Mouse (Mus musculus): ENCODE measurements at regions not wholly inside any gene's neighbourhood (a gene's known extent, or its start where the extent isn't known, plus 50 kb on each side); places are given as distances from the start of the nearest gene placed in this dataset.
"Not testable (repeated sequence)": the region's sequence is repeated elsewhere in the genome, so short reads cannot be mapped to it uniquely, and the experiment has no call there.

DNA sequence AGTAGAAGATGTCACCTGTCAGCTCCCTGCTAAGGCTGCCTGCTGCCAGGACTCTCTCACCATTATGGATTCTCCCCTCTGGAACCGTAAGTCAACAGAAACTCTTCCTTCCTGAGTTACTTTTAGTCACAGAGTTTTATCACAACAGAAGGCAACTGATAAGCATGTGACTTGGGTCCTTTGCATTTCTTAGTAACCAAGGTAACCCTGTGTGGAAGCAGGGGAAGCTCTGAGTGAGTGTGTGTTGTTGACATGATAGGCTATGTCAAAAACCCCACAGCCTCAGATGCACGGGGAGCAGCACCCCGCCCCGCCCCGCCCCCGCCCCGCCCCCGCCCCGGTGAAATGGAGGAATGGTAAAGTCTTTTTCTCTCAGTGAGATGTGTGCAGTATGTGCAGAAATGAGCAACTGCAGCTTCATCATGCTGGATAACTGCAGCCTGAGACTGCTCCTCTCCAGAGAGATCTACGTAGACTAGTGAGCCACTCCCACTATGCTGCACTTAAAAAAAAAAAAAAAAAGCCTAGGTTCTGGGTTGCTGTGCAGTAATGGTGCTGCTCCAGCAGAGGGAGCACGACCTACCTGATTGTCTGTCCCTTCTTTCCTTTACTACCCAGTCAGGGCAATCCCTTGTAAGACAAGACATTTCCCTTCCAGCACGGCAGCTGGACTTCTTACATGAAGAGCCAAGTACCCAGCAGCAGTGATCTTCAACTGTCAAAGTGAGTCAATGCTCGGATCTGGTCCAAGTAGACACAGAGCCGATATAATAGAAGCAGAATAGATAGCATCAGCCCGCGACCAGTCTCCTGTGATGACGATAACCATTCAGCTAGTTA, 92.6 kb upstream of the Zfp706 start:
- ATAC-seq (ENCODE audit: extremely low read depth, insufficient number of reproducible peaks, low FRiP score, poor library complexity, severe bottlenecking) (peak; percentile 72; the same call in 1 of the 2 replicates), DNase-seq (ENCODE audit: low spot score) (peak; percentile 39)
- Histone ChIP-seq H3K27me3 (ENCODE audit: insufficient read depth, low read length) (peaks cover 24% of the 10 kb centered on the region), H3K36me3 (replicated peaks) (no peaks in the 10 kb centered on the region), H3K4me3 (ENCODE audit: low read depth, low read length) (peak overlapping the region; percentile 46; the same call in 1 of the 2 replicates), H3K9me3 (replicated peaks) (no peaks in the 10 kb centered on the region), H3K4me1 (ENCODE audit: insufficient read depth, low read depth, low read length) (peaks cover 19% of the 10 kb centered on the region)
- peak; percentile 93 for TF ChIP-seq CTCF (IDR thresholded peaks at IDR 0.05; ENCODE audit: low read depth, low read length)
- TF ChIP-seq GATA1 (IDR thresholded peaks at IDR 0.05; ENCODE audit: borderline replicate concordance, low read length), result no peak

DNA sequence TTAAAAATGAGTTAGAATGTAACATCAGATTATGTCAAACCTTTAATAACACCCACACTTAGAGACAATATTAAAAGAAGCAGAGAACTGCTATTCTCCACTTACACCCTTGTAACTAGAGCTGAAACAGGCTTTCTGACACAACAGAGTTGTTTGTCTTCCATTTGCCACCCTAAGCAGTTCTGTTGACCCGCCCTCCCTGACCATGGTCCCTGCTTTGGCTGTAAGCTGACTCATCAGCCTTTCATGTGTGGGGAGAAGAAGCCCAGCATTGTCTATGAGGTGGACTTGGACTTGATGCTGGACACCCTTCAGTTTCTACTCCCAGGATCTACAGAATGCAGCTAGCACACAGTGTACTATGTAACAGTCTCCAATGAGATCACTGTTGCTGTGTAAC, 91.6 kb upstream of the Zfp706 start:
- ATAC-seq (ENCODE audit: extremely low read depth, insufficient number of reproducible peaks, low FRiP score, poor library complexity, severe bottlenecking) (no peak), DNase-seq (ENCODE audit: low spot score) (no peak)
- H3K4me3 ChIP-seq (ENCODE audit: low read depth, low read length), result no peak overlapping the region
- H3K9me3 ChIP-seq (replicated peaks), result no peaks in the 10 kb centered on the region
- H3K27me3 ChIP-seq (ENCODE audit: insufficient read depth, low read length), result peaks cover 24% of the 10 kb centered on the region
- peaks cover 19% of the 10 kb centered on the region for H3K4me1 ChIP-seq (ENCODE audit: insufficient read depth, low read depth, low read length)
- no peaks in the 10 kb centered on the region for H3K36me3 ChIP-seq (replicated peaks)
- TF ChIP-seq CTCF (IDR thresholded peaks at IDR 0.05; ENCODE audit: low read depth, low read length), result no peak
- TF ChIP-seq GATA2 (IDR thresholded peaks at IDR 0.05; ENCODE audit: borderline replicate concordance, low read depth, low read length), result no peak
- no peak for TF ChIP-seq TAL1 (conservative IDR thresholded peaks at IDR 0.05; ENCODE audit: low read depth, low read length)
- TF ChIP-seq POLR2AphosphoS5 (IDR thresholded peaks at IDR 0.05; ENCODE audit: insufficient replicate concordance, low read depth, low read length), result no peak
- no peak for TF ChIP-seq GATA1 (IDR thresholded peaks at IDR 0.05; ENCODE audit: borderline replicate concordance, low read length)

DNA sequence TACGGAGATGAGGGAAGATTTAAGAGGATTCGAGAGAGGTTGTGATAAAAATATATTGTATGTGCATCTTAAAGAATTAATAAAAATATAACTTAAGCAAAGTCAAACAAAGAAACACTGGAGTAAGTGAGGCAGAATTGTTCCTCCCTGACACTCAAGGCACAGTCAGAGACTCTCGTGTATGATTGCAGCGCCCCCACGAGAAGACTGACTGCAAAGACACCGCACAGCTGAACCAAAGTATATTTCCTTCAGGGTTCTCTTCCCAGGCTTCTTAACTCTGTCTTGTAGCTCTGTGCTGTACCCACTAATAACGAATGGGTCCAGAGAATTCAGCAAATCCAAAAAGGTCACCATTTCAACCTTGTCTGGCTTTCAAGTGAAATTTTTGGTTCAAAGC, 89.9 kb upstream of the Zfp706 start:
- Histone ChIP-seq H3K4me1 (ENCODE audit: insufficient read depth, low read depth, low read length) (peaks cover 19% of the 10 kb centered on the region), H3K27me3 (ENCODE audit: insufficient read depth, low read length) (peaks cover 21% of the 10 kb centered on the region), H3K9me3 (replicated peaks) (no peaks in the 10 kb centered on the region), H3K36me3 (replicated peaks) (no peaks in the 10 kb centered on the region), H3K4me3 (ENCODE audit: low read depth, low read length) (no peak overlapping the region)
- ATAC-seq (ENCODE audit: extremely low read depth, insufficient number of reproducible peaks, low FRiP score, poor library complexity, severe bottlenecking), result no peak
- TF ChIP-seq POLR2AphosphoS5 (IDR thresholded peaks at IDR 0.05; ENCODE audit: insufficient replicate concordance, low read depth, low read length) (no peak), CTCF (IDR thresholded peaks at IDR 0.05; ENCODE audit: low read depth, low read length) (no peak), GATA2 (IDR thresholded peaks at IDR 0.05; ENCODE audit: borderline replicate concordance, low read depth, low read length) (no peak), TAL1 (conservative IDR thresholded peaks at IDR 0.05; ENCODE audit: low read depth, low read length) (no peak), GATA1 (IDR thresholded peaks at IDR 0.05; ENCODE audit: borderline replicate concordance, low read length) (no peak)
- no peak for DNase-seq (ENCODE audit: low spot score)

DNA sequence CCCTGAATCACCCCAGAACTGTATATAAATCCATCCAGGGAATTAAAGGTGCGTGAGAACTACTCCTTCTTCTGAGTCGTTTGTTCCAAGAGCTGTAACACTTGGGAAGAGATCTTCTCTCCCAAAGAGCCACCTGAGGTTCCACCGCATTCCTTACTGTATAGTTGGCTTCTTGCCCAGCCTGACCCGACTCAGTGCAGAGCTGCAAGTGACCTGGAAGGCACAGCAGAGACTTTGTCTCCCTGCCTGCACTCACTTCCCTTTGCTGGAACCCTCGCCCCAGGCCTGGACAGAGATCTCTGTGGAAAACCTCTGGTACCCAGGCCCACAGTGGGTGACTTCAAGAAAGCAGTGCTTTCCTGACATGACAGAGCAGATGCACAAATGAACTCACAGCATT, 83.6 kb upstream of the Zfp706 start:
- DNase-seq (ENCODE audit: low spot score); H3K4me3 ChIP-seq (ENCODE audit: low read depth, low read length); ATAC-seq (ENCODE audit: extremely low read depth, insufficient number of reproducible peaks, low FRiP score, poor library complexity, severe bottlenecking); H3K27me3 ChIP-seq (ENCODE audit: insufficient read depth, low read length); H3K4me1 ChIP-seq (ENCODE audit: insufficient read depth, low read depth, low read length); H3K36me3 ChIP-seq (replicated peaks); H3K9me3 ChIP-seq (replicated peaks): not testable (repeated sequence)

DNA sequence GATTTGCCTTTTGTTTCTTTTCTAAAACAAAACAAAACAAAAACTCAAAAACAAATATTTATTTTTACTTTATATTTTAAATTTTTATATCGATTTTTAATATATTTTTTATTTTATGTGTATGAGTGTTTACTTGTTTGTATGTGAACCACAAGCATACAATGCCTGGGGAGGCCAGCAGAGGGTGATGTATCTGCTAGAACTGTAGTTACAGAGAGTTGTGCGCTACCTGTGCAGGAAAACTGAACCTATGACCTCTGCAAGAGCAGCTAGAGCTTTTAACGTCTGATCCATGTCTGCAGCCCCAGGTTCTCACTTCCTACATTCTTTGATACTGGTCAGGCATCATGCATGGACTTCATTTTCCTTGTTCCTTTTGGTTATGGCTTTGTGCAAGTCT, 76.2 kb upstream of the Zfp706 start:
- ATAC-seq (ENCODE audit: extremely low read depth, insufficient number of reproducible peaks, low FRiP score, poor library complexity, severe bottlenecking) (no peak), DNase-seq (ENCODE audit: low spot score) (no peak)
- no peak for TF ChIP-seq POLR2AphosphoS5 (IDR thresholded peaks at IDR 0.05; ENCODE audit: insufficient replicate concordance, low read depth, low read length)
- no peak for TF ChIP-seq CTCF (IDR thresholded peaks at IDR 0.05; ENCODE audit: low read depth, low read length)
- no peaks in the 10 kb centered on the region for H3K9me3 ChIP-seq (replicated peaks)
- H3K36me3 ChIP-seq (replicated peaks), result no peaks in the 10 kb centered on the region
- H3K4me1 ChIP-seq (ENCODE audit: insufficient read depth, low read depth, low read length), result peaks cover 16% of the 10 kb centered on the region
- H3K27me3 ChIP-seq (ENCODE audit: insufficient read depth, low read length), result no peaks in the 10 kb centered on the region
- no peak overlapping the region for H3K4me3 ChIP-seq (ENCODE audit: low read depth, low read length)

DNA sequence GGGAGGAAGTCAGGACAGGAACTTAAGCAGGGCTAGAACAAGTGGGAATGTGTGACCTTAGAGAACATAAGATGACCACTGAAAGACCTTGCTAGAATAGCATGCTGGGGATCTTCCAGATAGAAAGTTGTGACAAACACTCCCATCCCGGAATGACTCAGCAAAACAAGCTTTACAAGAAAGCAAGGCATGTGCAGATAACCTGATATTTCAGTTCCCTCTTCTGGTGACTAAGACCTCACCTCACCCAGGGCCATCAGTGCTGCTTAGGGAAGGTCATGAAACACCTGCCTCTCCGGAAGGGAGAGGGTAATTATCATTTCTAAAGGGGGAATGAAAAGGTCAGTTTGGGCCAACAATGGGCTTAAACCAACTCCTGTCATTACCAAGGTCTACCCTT, 74.3 kb upstream of the Zfp706 start:
- no peak overlapping the region for H3K4me3 ChIP-seq (ENCODE audit: low read depth, low read length)
- H3K27me3 ChIP-seq (ENCODE audit: insufficient read depth, low read length), result no peaks in the 10 kb centered on the region
- peaks cover 16% of the 10 kb centered on the region for H3K4me1 ChIP-seq (ENCODE audit: insufficient read depth, low read depth, low read length)
- ATAC-seq (ENCODE audit: extremely low read depth, insufficient number of reproducible peaks, low FRiP score, poor library complexity, severe bottlenecking) (peak; percentile 54; the same call in 1 of the 2 replicates), DNase-seq (ENCODE audit: low spot score) (no peak)
- H3K9me3 ChIP-seq (replicated peaks), result no peaks in the 10 kb centered on the region
- H3K36me3 ChIP-seq (replicated peaks), result no peaks in the 10 kb centered on the region
- TF ChIP-seq GATA2 (IDR thresholded peaks at IDR 0.05; ENCODE audit: borderline replicate concordance, low read depth, low read length) (no peak), TAL1 (conservative IDR thresholded peaks at IDR 0.05; ENCODE audit: low read depth, low read length) (no peak), POLR2AphosphoS5 (IDR thresholded peaks at IDR 0.05; ENCODE audit: insufficient replicate concordance, low read depth, low read length) (no peak), GATA1 (IDR thresholded peaks at IDR 0.05; ENCODE audit: borderline replicate concordance, low read length) (no peak)

DNA sequence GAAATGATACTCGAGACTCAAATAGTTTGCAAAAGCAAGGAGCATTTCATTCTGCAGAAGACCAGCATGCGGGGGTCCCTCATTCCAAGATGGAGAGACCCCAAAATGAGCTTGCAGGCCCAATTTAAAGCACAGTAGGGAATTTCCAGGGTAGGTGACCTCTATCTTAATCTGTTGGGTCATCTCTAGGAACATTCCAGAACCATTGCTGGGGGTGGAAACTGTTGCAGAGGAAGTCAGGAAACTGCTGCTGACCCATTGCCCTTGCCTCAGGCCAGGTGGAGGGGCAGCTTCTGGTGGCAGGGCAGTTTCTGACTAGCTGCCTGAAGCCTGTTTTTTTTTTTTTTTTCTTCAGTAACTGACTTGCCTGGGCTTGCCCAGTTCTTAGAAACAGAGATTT, 73.4 kb upstream of the Zfp706 start:
- H3K4me1 ChIP-seq (ENCODE audit: insufficient read depth, low read depth, low read length), result peaks cover 16% of the 10 kb centered on the region
- H3K4me3 ChIP-seq (ENCODE audit: low read depth, low read length), result no peak overlapping the region
- H3K36me3 ChIP-seq (replicated peaks), result no peaks in the 10 kb centered on the region
- no peaks in the 10 kb centered on the region for H3K9me3 ChIP-seq (replicated peaks)
- TF ChIP-seq POLR2AphosphoS5 (IDR thresholded peaks at IDR 0.05; ENCODE audit: insufficient replicate concordance, low read depth, low read length) (no peak), GATA1 (IDR thresholded peaks at IDR 0.05; ENCODE audit: borderline replicate concordance, low read length) (no peak), TAL1 (conservative IDR thresholded peaks at IDR 0.05; ENCODE audit: low read depth, low read length) (no peak)
- H3K27me3 ChIP-seq (ENCODE audit: insufficient read depth, low read length), result no peaks in the 10 kb centered on the region
- ATAC-seq (ENCODE audit: extremely low read depth, insufficient number of reproducible peaks, low FRiP score, poor library complexity, severe bottlenecking), result no peak
- DNase-seq (ENCODE audit: low spot score), result no peak

All from G1E (cell line).